Mouse (Mus musculus): ENCODE results near the gene Mgam. TPM values are rescaled to one million over a fixed set of nuclear protein-coding genes. Genes with fewer than 3 reads are reported as not detected.
A peak's percentile ranks its signal among the peaks of the same experiment; 100 is the strongest.

The Mgam gene
- polyA plus RNA-seq, 1 experiment from 2014 or later = 0.13 TPM

GRCm38 (mm10) chr6:40617965-40618364 is 10.7 kb upstream of the Mgam start:
- Histone ChIP-seq H3K27ac (ENCODE audit: low read depth, low read length) (no peak overlapping the region), H3K9ac (ENCODE audit: low read length) (no peak overlapping the region), H3K4me2 (ENCODE audit: low read depth) (no peak overlapping the region), H3K4me1 (ENCODE audit: control insufficient read depth, insufficient read depth, low read length) (no peaks in the 10 kb centered on the region), H3K4me3 (ENCODE audit: low read depth, low read length) (no peak overlapping the region), H3K36me3 (ENCODE audit: control insufficient read depth, insufficient read depth, low read length) (no peaks in the 10 kb centered on the region), H3K27me3 (ENCODE audit: control insufficient read depth, insufficient read depth, low read length) (no peaks in the 10 kb centered on the region), H3K9me3 (ENCODE audit: control insufficient read depth, low read length) (no peaks in the 10 kb centered on the region)
- peak; percentile 78 for DNase-seq (ENCODE audit: low spot score)
- 17% methylated on average over 2 of the region's 2 CpGs for WGBS
- ATAC-seq (ENCODE audit: insufficient read depth, low FRiP score, low TSS enrichment) = peak; percentile 55; the same call in 1 of the 2 replicates

- Histone ChIP-seq H3K4me1 (ENCODE audit: control insufficient read depth, insufficient read depth, low read length) (no peaks in the 10 kb centered on the region), H3K27me3 (ENCODE audit: control insufficient read depth, insufficient read depth, low read length) (no peaks in the 10 kb centered on the region), H3K4me2 (ENCODE audit: low read depth) (no peak overlapping the region), H3K4me3 (ENCODE audit: low read depth, low read length) (no peak overlapping the region), H3K36me3 (ENCODE audit: control insufficient read depth, insufficient read depth, low read length) (no peaks in the 10 kb centered on the region), H3K27ac (ENCODE audit: low read depth, low read length) (no peak overlapping the region), H3K9me3 (ENCODE audit: control insufficient read depth, low read length) (no peaks in the 10 kb centered on the region), H3K9ac (ENCODE audit: low read length) (no peak overlapping the region)
- WGBS = 58% methylated on average over 1 of the region's 1 CpGs
- ATAC-seq (ENCODE audit: insufficient read depth, low FRiP score, low TSS enrichment) (no peak), DNase-seq (ENCODE audit: low spot score) (no peak)
These were observed 2.5 kb upstream of the Mgam start for GRCm38 (mm10) chr6:40626111-40626510.

GRCm38 (mm10) chr6:40634640-40635071 is 6.0 kb downstream of the Mgam start:
- Histone ChIP-seq H3K4me1 (ENCODE audit: control insufficient read depth, insufficient read depth, low read length) (no peaks in the 10 kb centered on the region), H3K36me3 (ENCODE audit: control insufficient read depth, insufficient read depth, low read length) (no peaks in the 10 kb centered on the region), H3K4me3 (ENCODE audit: low read depth, low read length) (no peak overlapping the region), H3K9ac (ENCODE audit: low read length) (no peak overlapping the region), H3K4me2 (ENCODE audit: low read depth) (no peak overlapping the region), H3K27ac (ENCODE audit: low read depth, low read length) (no peak overlapping the region), H3K27me3 (ENCODE audit: control insufficient read depth, insufficient read depth, low read length) (no peaks in the 10 kb centered on the region), H3K9me3 (ENCODE audit: control insufficient read depth, low read length) (no peaks in the 10 kb centered on the region)
- DNase-seq (ENCODE audit: low spot score) = no peak
- ATAC-seq (ENCODE audit: insufficient read depth, low FRiP score, low TSS enrichment) = no peak
- WGBS = 38% methylated on average over 1 of the region's 1 CpGs

GRCm38 (mm10) chr6:40635559-40635958 is 6.9 kb downstream of the Mgam start:
- Histone ChIP-seq H3K27me3 (ENCODE audit: control insufficient read depth, insufficient read depth, low read length) (no peaks in the 10 kb centered on the region), H3K36me3 (ENCODE audit: control insufficient read depth, insufficient read depth, low read length) (no peaks in the 10 kb centered on the region), H3K27ac (ENCODE audit: low read depth, low read length) (no peak overlapping the region), H3K9me3 (ENCODE audit: control insufficient read depth, low read length) (no peaks in the 10 kb centered on the region), H3K4me1 (ENCODE audit: control insufficient read depth, insufficient read depth, low read length) (no peaks in the 10 kb centered on the region), H3K4me2 (ENCODE audit: low read depth) (no peak overlapping the region), H3K9ac (ENCODE audit: low read length) (no peak overlapping the region), H3K4me3 (ENCODE audit: low read depth, low read length) (no peak overlapping the region)
- ATAC-seq (ENCODE audit: insufficient read depth, low FRiP score, low TSS enrichment) = no peak
- no peak for DNase-seq (ENCODE audit: low spot score)
- WGBS = 83% methylated on average over 6 of the region's 6 CpGs

GRCm38 (mm10) chr6:40637755-40638154 is 9.1 kb downstream of the Mgam start:
- DNase-seq (ENCODE audit: low spot score) (no peak), ATAC-seq (ENCODE audit: insufficient read depth, low FRiP score, low TSS enrichment) (no peak)
- Histone ChIP-seq H3K36me3 (ENCODE audit: control insufficient read depth, insufficient read depth, low read length) (no peaks in the 10 kb centered on the region), H3K9me3 (ENCODE audit: control insufficient read depth, low read length) (no peaks in the 10 kb centered on the region), H3K27ac (ENCODE audit: low read depth, low read length) (no peak overlapping the region), H3K4me1 (ENCODE audit: control insufficient read depth, insufficient read depth, low read length) (no peaks in the 10 kb centered on the region), H3K27me3 (ENCODE audit: control insufficient read depth, insufficient read depth, low read length) (no peaks in the 10 kb centered on the region), H3K4me2 (ENCODE audit: low read depth) (no peak overlapping the region), H3K4me3 (ENCODE audit: low read depth, low read length) (no peak overlapping the region), H3K9ac (ENCODE audit: low read length) (no peak overlapping the region)
- 89% methylated on average over 5 of the region's 5 CpGs for WGBS

- Histone ChIP-seq H3K4me2 (ENCODE audit: low read depth) (no peak overlapping the region), H3K27me3 (ENCODE audit: control insufficient read depth, insufficient read depth, low read length) (no peaks in the 10 kb centered on the region), H3K4me1 (ENCODE audit: control insufficient read depth, insufficient read depth, low read length) (no peaks in the 10 kb centered on the region), H3K4me3 (ENCODE audit: low read depth, low read length) (no peak overlapping the region), H3K9me3 (ENCODE audit: control insufficient read depth, low read length) (no peaks in the 10 kb centered on the region), H3K27ac (ENCODE audit: low read depth, low read length) (no peak overlapping the region), H3K36me3 (ENCODE audit: control insufficient read depth, insufficient read depth, low read length) (no peaks in the 10 kb centered on the region), H3K9ac (ENCODE audit: low read length) (no peak overlapping the region)
- no peak for ATAC-seq (ENCODE audit: insufficient read depth, low FRiP score, low TSS enrichment)
- no peak for DNase-seq (ENCODE audit: low spot score)
- whole genome bisulfite sequencing = 88% methylated on average over 8 of the region's 8 CpGs
These were observed 12.3 kb downstream of the Mgam start for GRCm38 (mm10) chr6:40640710-40641538.

- H3K9me3 ChIP-seq (ENCODE audit: control insufficient read depth, low read length) = no peaks in the 10 kb centered on the region
- 82% methylated on average over 8 of the region's 8 CpGs for WGBS
- no peaks in the 10 kb centered on the region for H3K36me3 ChIP-seq (ENCODE audit: control insufficient read depth, insufficient read depth, low read length)
- ATAC-seq (ENCODE audit: insufficient read depth, low FRiP score, low TSS enrichment) (no peak), DNase-seq (ENCODE audit: low spot score) (no peak)
- H3K4me3 ChIP-seq (ENCODE audit: low read depth, low read length) = no peak overlapping the region
- H3K4me1 ChIP-seq (ENCODE audit: control insufficient read depth, insufficient read depth, low read length) = no peaks in the 10 kb centered on the region
- H3K9ac ChIP-seq (ENCODE audit: low read length) = no peak overlapping the region
- H3K4me2 ChIP-seq (ENCODE audit: low read depth) = no peak overlapping the region
- H3K27ac ChIP-seq (ENCODE audit: low read depth, low read length) = no peak overlapping the region
- no peaks in the 10 kb centered on the region for H3K27me3 ChIP-seq (ENCODE audit: control insufficient read depth, insufficient read depth, low read length)
These were observed 17.1 kb downstream of the Mgam start for GRCm38 (mm10) chr6:40645701-40646100.

GRCm38 (mm10) chr6:40650953-40651352 is 22.3 kb downstream of the Mgam start:
- WGBS = 95% methylated on average over 1 of the region's 1 CpGs
- Histone ChIP-seq H3K27me3 (ENCODE audit: control insufficient read depth, insufficient read depth, low read length) (no peaks in the 10 kb centered on the region), H3K4me3 (ENCODE audit: low read depth, low read length) (no peak overlapping the region), H3K9me3 (ENCODE audit: control insufficient read depth, low read length) (no peaks in the 10 kb centered on the region), H3K36me3 (ENCODE audit: control insufficient read depth, insufficient read depth, low read length) (no peaks in the 10 kb centered on the region), H3K27ac (ENCODE audit: low read depth, low read length) (no peak overlapping the region), H3K4me2 (ENCODE audit: low read depth) (no peak overlapping the region), H3K9ac (ENCODE audit: low read length) (no peak overlapping the region), H3K4me1 (ENCODE audit: control insufficient read depth, insufficient read depth, low read length) (no peaks in the 10 kb centered on the region)
- DNase-seq (ENCODE audit: low spot score) (no peak), ATAC-seq (ENCODE audit: insufficient read depth, low FRiP score, low TSS enrichment) (no peak)

- 40% methylated on average over 2 of the region's 2 CpGs for WGBS
- DNase-seq (ENCODE audit: low spot score) = no peak
- H3K36me3 ChIP-seq (ENCODE audit: control insufficient read depth, insufficient read depth, low read length) = no peaks in the 10 kb centered on the region
- H3K27me3 ChIP-seq (ENCODE audit: control insufficient read depth, insufficient read depth, low read length) = no peaks in the 10 kb centered on the region
- no peak overlapping the region for H3K9ac ChIP-seq (ENCODE audit: low read length)
- H3K27ac ChIP-seq (ENCODE audit: low read depth, low read length) = no peak overlapping the region
- no peaks in the 10 kb centered on the region for H3K9me3 ChIP-seq (ENCODE audit: control insufficient read depth, low read length)
- no peaks in the 10 kb centered on the region for H3K4me1 ChIP-seq (ENCODE audit: control insufficient read depth, insufficient read depth, low read length)
- H3K4me2 ChIP-seq (ENCODE audit: low read depth) = no peak overlapping the region
- no peak for ATAC-seq (ENCODE audit: insufficient read depth, low FRiP score, low TSS enrichment)
- H3K4me3 ChIP-seq (ENCODE audit: low read depth, low read length) = no peak overlapping the region
These were observed 32.3 kb downstream of the Mgam start for GRCm38 (mm10) chr6:40660930-40661329.

Data from neural tube, embryonic 11.5 days (tissue).